Mouse (Mus musculus) adrenal gland, postnatal 10 days (tissue): ENCODE measurements at regions not wholly inside any gene's neighbourhood (a gene's known extent, or its start where the extent isn't known, plus 50 kb on each side); places are given as distances from the start of the nearest gene placed in this dataset.
A peak's percentile ranks its signal among the peaks of the same experiment; 100 is the strongest.

Source experiments
- DNase-seq: peaks from one replicate; pipeline ENCODE4 v3.0.0; 2021; ENCODE audit warnings: mixed read lengths

GRCm38 (mm10) chr10:113759099-113759498 is 830.3 kb upstream of the Atxn7l3b start:
- DNase-seq: no peak

- no peak for DNase-seq
Observed at GRCm38 (mm10) chr10:113736224-113736623, 807.4 kb upstream of the Atxn7l3b start.

DNA sequence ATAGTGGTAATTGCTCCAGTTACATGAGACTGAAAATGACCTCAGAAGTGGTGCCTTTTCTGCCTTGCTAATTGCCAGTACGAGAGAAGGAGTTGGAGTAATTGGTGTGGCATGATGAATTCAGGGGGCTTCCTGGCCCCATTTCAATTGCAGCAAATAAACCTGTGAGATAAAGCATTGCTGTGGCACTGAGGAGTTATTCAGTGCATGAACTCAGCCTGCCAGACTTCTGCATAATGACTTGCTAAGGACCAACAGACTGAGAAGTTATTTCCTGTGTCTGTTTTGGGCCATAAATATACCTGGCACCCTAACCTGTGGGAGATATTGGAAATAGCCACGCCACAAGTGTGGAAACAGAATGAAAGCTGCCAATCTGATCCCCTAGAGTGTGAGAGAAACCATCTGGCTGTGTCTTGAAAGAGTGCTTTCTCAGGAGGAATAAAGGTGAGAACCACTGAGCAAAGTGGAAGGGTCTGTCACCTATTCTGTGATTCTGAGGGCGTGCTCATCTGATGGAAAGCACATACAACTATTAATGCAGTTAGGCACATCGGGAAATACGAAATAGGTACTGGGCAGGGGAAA is 776.4 kb upstream of the Atxn7l3b start:
- no peak for DNase-seq

GRCm38 (mm10) chr10:113670636-113671035 is 741.8 kb upstream of the Atxn7l3b start:
- DNase-seq: peak; percentile 16

DNA sequence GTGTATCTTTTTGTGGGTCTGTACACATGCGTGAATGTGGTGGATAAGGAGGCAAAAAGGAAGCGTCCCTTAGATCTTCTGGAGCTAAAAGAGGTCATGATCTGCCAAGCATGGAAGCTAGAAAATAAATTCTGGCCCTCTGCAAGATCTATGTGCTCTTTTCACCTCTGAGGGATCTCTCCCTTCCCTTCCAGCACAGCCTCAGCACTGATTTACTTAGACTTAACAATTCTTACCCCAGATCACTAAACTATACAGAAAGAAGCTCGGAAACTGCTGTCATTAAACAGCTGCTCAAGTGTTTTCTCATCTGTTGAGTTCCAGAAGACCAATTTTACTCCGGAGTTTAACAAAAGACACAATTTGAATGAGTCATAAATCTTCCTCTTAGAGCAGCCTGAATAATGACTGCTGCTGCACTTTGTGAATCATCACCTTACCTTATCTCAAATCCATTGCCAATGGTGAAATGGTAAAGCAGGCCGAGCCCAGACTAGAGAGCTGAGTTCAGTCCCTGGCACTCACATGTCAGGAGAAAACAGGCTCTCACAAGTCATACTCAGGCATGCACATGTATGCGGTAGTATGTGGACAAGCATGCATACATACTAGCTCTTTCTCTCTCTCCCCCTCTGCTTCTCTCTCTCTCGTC is 724.1 kb upstream of the Atxn7l3b start:
- peak; percentile 10 for DNase-seq

DNA sequence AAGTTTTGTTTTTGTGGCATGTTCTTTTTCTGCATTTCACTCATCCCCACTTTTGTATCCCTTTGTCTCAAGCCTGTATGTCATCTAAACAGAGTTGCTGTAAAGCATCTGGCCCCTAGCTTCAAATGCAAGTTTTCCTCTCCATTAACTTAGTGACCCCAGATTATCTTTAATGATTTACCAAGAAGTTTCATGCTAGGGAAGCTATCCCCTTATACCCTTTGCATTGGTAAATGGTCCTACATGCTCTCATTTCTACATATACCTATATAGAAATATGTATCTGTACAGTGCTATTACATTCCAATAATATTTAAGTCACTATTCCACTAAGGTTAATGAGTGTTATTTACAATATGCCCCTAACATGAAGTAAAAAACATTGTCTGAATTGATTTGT is 723.3 kb upstream of the Atxn7l3b start:
- no peak for DNase-seq

GRCm38 (mm10) chr10:113620420-113620819 is 691.6 kb upstream of the Atxn7l3b start:
- DNase-seq: no peak

DNA sequence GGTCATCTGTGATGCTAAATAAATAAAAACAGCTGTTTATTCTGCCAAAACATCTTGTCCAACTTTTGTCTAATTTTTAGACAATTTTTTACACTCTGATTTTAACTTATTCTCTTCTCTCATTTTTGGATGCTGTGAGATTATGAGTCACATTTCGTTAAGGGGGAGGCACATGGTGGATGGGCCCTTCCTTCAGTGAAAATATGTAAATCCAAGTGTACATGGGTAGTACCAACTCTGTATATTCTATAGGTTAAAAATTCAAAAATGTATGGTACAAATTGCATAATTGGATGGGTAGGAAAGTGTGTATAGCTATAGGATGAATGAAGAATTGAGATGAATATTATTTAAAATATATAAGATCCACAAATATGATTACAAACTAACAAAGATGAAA is 687.1 kb upstream of the Atxn7l3b start:
- no peak for DNase-seq

- DNase-seq: no peak
Observed at GRCm38 (mm10) chr10:113593436-113593835, 664.6 kb upstream of the Atxn7l3b start.

GRCm38 (mm10) chr10:113592126-113592525 is 663.3 kb upstream of the Atxn7l3b start:
- no peak for DNase-seq

DNA sequence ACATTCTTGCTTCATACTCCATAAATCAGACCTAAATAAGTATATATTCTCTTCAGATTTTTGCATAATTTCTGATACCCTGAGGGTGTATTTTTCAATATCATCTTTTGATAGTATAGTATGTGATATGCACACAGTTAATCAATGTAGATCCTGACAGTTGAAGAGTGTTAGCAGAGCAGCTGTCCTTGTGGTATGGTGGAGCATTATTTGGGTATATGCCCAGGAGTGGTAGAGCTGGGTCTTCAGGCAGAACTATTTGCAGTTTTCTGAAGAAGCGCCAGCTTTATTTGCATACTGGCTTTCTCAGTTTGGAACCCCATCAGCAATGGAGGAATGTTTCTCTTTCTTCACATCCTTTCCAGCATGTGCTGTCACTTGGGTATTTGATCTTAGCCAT is 641.5 kb upstream of the Atxn7l3b start:
- DNase-seq: no peak
